9 mouse cellular contexts compared by ENCODE assay signal in genomic region chr6:134594569-134595442, GRCm38 (mm10). TPM values are rescaled to one million over a fixed set of nuclear protein-coding genes. Genes with fewer than 3 reads are reported as not detected.
DNase-seq lines count a peak whose midpoint lies in the region; ATAC-seq and TF ChIP-seq lines count a peak whose summit lies in the region.
"Had no signal": no experiment of that assay in that cellular context is flagged by ENCODE, and none has a peak within 500 bp of the region (broad histone marks: within the 10 kb centered on the region; RNA-seq: fewer than 3 reads in every experiment).

No protein-coding gene starts in this region.

- peak overlapping the region; percentile 36; the same call in 1 of the 2 replicates for H3K27ac ChIP-seq in brown adipose tissue, adult 24 weeks (replicated peaks; ENCODE audit: low read depth, low read length)
- H3K27ac ChIP-seq in intestine, postnatal 0 days (ENCODE audit: low read depth, low read length) = no peak overlapping the region
- H3K27ac ChIP-seq in lung, embryonic 16.5 days (ENCODE audit: low read length) = no peak overlapping the region
- H3K27ac ChIP-seq in hindbrain, embryonic 16.5 days (ENCODE audit: low read depth, low read length) = no peak overlapping the region

- peak overlapping the region; percentile 11; the same call in 1 of the 2 replicates for H3K4me2 ChIP-seq in intestine, postnatal 0 days (replicated peaks; ENCODE audit: low read depth)
- peak overlapping the region; percentile 33 for H3K4me2 ChIP-seq in lung, embryonic 16.5 days (ENCODE audit: low read depth, low read length)
- H3K4me2 ChIP-seq in hindbrain, embryonic 16.5 days (ENCODE audit: low read length) = no peak overlapping the region; the same call in 1 of the 2 replicates

- DNase-seq in adipocyte (ENCODE audit: low spot score) = no peak
- DNase-seq in layer of hippocampus, adult 18-20 months (ENCODE audit: low spot score in 2 of 2) = no peak
- no peak for DNase-seq in left cerebral cortex, postnatal 14 days (ENCODE audit: low spot score in 2 of 2)

- H3K9ac ChIP-seq in intestine, postnatal 0 days (ENCODE audit: low read depth, low read length) = no peak overlapping the region
- no peak overlapping the region for H3K9ac ChIP-seq in lung, embryonic 16.5 days (ENCODE audit: low read length)
- H3K9ac ChIP-seq in hindbrain, embryonic 16.5 days (ENCODE audit: low read depth, low read length) = no peak overlapping the region

- no peaks in the 10 kb centered on the region for H3K36me3 ChIP-seq in E14TG2a.4 (ENCODE audit: insufficient read depth, low read length)
- H3K36me3 ChIP-seq in intestine, postnatal 0 days (ENCODE audit: control insufficient read depth, insufficient read depth) = no peaks in the 10 kb centered on the region
- no peaks in the 10 kb centered on the region for H3K36me3 ChIP-seq in lung, embryonic 16.5 days (ENCODE audit: control insufficient read depth, insufficient read depth, low read length)
- H3K36me3 ChIP-seq in hindbrain, embryonic 16.5 days (ENCODE audit: control insufficient read depth, insufficient read depth, low read length) = no peaks in the 10 kb centered on the region

- no peak for TF ChIP-seq CTCF in E14TG2a.4 (conservative IDR thresholded peaks at IDR 0.05; ENCODE audit: low read length)
- TF ChIP-seq CTCF in intestine, postnatal 0 days (IDR thresholded peaks at IDR 0.05; ENCODE audit: low read depth) = no peak

- no peaks in the 10 kb centered on the region for H3K9me3 ChIP-seq in E14TG2a.4 (ENCODE audit: low read length)
- no peaks in the 10 kb centered on the region for H3K9me3 ChIP-seq in intestine, postnatal 0 days (ENCODE audit: control insufficient read depth)
- no peaks in the 10 kb centered on the region for H3K9me3 ChIP-seq in lung, embryonic 16.5 days (ENCODE audit: control insufficient read depth, low read length)
- H3K9me3 ChIP-seq in hindbrain, embryonic 16.5 days (ENCODE audit: control insufficient read depth, low read length) = peaks cover 2% of the 10 kb centered on the region; the same call in 1 of the 2 replicates

- intact Hi-C loops in left cerebral cortex, postnatal 14 days (cut with DNase I) = no loop called here

- 0 out of 2 replicates have a peak overlapping the region, but pooled peaks have one; percentile 29 for H3K4me3 ChIP-seq in E14TG2a.4 (replicated peaks; ENCODE audit: low read length)
- H3K4me3 ChIP-seq in brown adipose tissue, adult 24 weeks (ENCODE audit: insufficient read depth, low read depth, low read length) = peak overlapping the region; percentile 41
- H3K4me3 ChIP-seq in intestine, postnatal 0 days (ENCODE audit: low read depth, low read length) = no peak overlapping the region
- no peak overlapping the region for H3K4me3 ChIP-seq in lung, embryonic 16.5 days (ENCODE audit: low read length)
- no peak overlapping the region for H3K4me3 ChIP-seq in hindbrain, embryonic 16.5 days (ENCODE audit: low read length)

- 0 out of 2 replicates have a peak, but pooled peaks cover 3% of the 10 kb centered on the region for H3K27me3 ChIP-seq in E14TG2a.4 (ENCODE audit: insufficient read depth, low read length)
- H3K27me3 ChIP-seq in intestine, postnatal 0 days (replicated peaks; ENCODE audit: control insufficient read depth, insufficient read depth, low read length) = no peaks in the 10 kb centered on the region
- H3K27me3 ChIP-seq in lung, embryonic 16.5 days (ENCODE audit: control insufficient read depth, insufficient read depth, low read depth, low read length) = no peaks in the 10 kb centered on the region
- H3K27me3 ChIP-seq in hindbrain, embryonic 16.5 days (replicated peaks; ENCODE audit: control insufficient read depth, insufficient read depth, low read length) = no peaks in the 10 kb centered on the region
- H3K27me3 ChIP-seq: Patski had no signal

- 66% methylated on average over 21 of the region's 21 CpGs for WGBS in intestine, postnatal 0 days
- 48% methylated on average over 20 of the region's 21 CpGs for WGBS in lung, embryonic 16.5 days
- WGBS in hindbrain, embryonic 16.5 days = 82% methylated on average over 21 of the region's 21 CpGs

- peaks cover 10% of the 10 kb centered on the region for H3K4me1 ChIP-seq in E14TG2a.4 (replicated peaks; ENCODE audit: low read depth, low read length)
- H3K4me1 ChIP-seq in brown adipose tissue, adult 24 weeks (ENCODE audit: control insufficient read depth, insufficient read depth, insufficient read length, low read length) = peaks cover 5% of the 10 kb centered on the region; the same call in 1 of the 2 replicates
- no peaks in the 10 kb centered on the region for H3K4me1 ChIP-seq in intestine, postnatal 0 days (replicated peaks; ENCODE audit: control insufficient read depth, insufficient read depth, low read length)
- H3K4me1 ChIP-seq in lung, embryonic 16.5 days (replicated peaks; ENCODE audit: control insufficient read depth, insufficient read depth, low read length) = peaks cover 3% of the 10 kb centered on the region; the same call in 1 of the 2 replicates
- no peaks in the 10 kb centered on the region for H3K4me1 ChIP-seq in hindbrain, embryonic 16.5 days (ENCODE audit: control insufficient read depth, insufficient read depth, low read depth, low read length)

- no peak for ATAC-seq in intestine, postnatal 0 days
- peak; percentile 88 for ATAC-seq in lung, embryonic 16.5 days (ENCODE audit: low read depth)
- ATAC-seq in hindbrain, embryonic 16.5 days = no peak
- ATAC-seq: Patski had no signal

RNA-seq across cellular contexts. Expression of gene Lrp6, which starts 28.0 kb away (rescaled TPM):
- 22.1 and 33.0 TPM in 2 replicates for polyA plus RNA-seq in brown adipose tissue, adult 24 weeks (2012; ENCODE audit: insufficient read depth, insufficient read length, missing spikeins)
- polyA plus RNA-seq in intestine, postnatal 0 days (2015; fragmentation: Nextera tagmentation; extraction: Ambion mirVana) = 11.6 and 12.4 TPM in 2 replicates
- polyA plus RNA-seq in lung, embryonic 16.5 days (2015; fragmentation: Nextera tagmentation; extraction: Ambion mirVana) = 22.4 and 22.7 TPM in 2 replicates
- 12.6 and 15.4 TPM in 2 replicates for polyA plus RNA-seq in hindbrain, embryonic 16.5 days (2015; fragmentation: Nextera tagmentation; extraction: Ambion mirVana)
- 10 to 100 TPM; 48.8 to 52.6 TPM for total RNA-seq in layer of hippocampus, adult 18-20 months (2021)
- 10 to 100 TPM; 41.5 to 46.1 TPM for total RNA-seq in left cerebral cortex, postnatal 14 days (2021)

RNA-seq across cellular contexts. Expression of gene Mansc1, which starts 37.5 kb away (rescaled TPM):
- polyA plus RNA-seq in brown adipose tissue, adult 24 weeks (2012; ENCODE audit: insufficient read depth, insufficient read length, missing spikeins) = 0.87 and 1.3 TPM in 2 replicates
- polyA plus RNA-seq in intestine, postnatal 0 days (2015; fragmentation: Nextera tagmentation; extraction: Ambion mirVana) = 5.8 and 6.5 TPM in 2 replicates
- polyA plus RNA-seq in lung, embryonic 16.5 days (2015; fragmentation: Nextera tagmentation; extraction: Ambion mirVana) = 8.4 and 9.8 TPM in 2 replicates
- 1.3 and 1.7 TPM in 2 replicates for polyA plus RNA-seq in hindbrain, embryonic 16.5 days (2015; fragmentation: Nextera tagmentation; extraction: Ambion mirVana)
- 1 to 10 TPM; 8.2 to 8.8 TPM for total RNA-seq in layer of hippocampus, adult 18-20 months (2021)
- 1 to 10 TPM; 7.5 to 7.8 TPM for total RNA-seq in left cerebral cortex, postnatal 14 days (2021)
- polyA plus RNA-seq: Patski had no signal

RNA-seq across cellular contexts. Expression of gene Borcs5, which starts 44.5 kb away (rescaled TPM):
- 7.3 and 15.2 TPM in 2 replicates for polyA plus RNA-seq in brown adipose tissue, adult 24 weeks (2012; ENCODE audit: insufficient read depth, insufficient read length, missing spikeins)
- polyA plus RNA-seq in intestine, postnatal 0 days (2015; fragmentation: Nextera tagmentation; extraction: Ambion mirVana) = 13.5 and 15.1 TPM in 2 replicates
- polyA plus RNA-seq in lung, embryonic 16.5 days (2015; fragmentation: Nextera tagmentation; extraction: Ambion mirVana) = 13.9 and 16.1 TPM in 2 replicates
- polyA plus RNA-seq in hindbrain, embryonic 16.5 days (2015; fragmentation: Nextera tagmentation; extraction: Ambion mirVana) = 39.3 and 42.8 TPM in 2 replicates
- 10 to 100 TPM; 38.1 to 43.7 TPM for total RNA-seq in layer of hippocampus, adult 18-20 months (2021)
- total RNA-seq in left cerebral cortex, postnatal 14 days (2021) = 10 to 100 TPM; 28.3 to 30.9 TPM

Comparison
In these comparisons a context has a peak if more than half of its experiments do, and no peak if none do; other contexts are left out.
1. H3K4me3 ChIP-seq: peak in E14TG2a.4 (single experiment) and brown adipose tissue, adult 24 weeks (single experiment); none in intestine, postnatal 0 days (single experiment), lung, embryonic 16.5 days (single experiment) and hindbrain, embryonic 16.5 days (single experiment).